Mouse (Mus musculus): Measurements from ENCODE around the gene Ptgdr2. TPM values are rescaled to one million over a fixed set of nuclear protein-coding genes. Genes with fewer than 3 reads are reported as not detected.

The Ptgdr2 gene
- polyA plus RNA-seq, 1 experiment from 2014 or later, result not detected

DNA sequence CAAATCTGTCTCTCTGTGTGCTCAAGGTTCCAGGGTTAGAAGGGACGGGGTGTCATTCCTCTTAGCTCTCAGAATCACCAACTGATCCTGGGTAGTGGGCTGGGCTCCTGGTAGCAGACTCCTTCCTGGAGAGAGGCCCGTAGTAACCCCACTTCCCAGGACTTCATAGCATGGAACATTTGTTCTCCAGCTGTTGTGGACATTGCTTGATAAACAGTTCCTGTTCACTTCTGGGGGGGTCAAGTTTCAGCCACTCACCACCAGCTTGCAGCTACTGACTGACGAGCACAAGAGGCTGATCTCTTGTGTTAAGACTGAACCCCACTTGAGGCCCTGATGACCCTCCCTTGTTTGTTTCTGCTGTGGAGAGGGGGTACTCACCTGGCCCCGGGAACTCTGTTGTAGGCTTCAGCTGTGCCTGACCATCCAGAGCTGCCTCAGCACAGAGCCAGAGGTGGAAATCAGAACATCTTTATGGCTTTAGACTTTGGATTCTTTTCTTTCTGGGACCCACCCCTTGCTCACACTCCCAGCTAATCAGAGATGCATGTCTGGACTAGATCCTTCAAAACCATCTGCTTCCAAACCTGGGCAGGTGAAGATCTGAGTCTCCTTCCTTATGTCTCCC, 37.4 kb downstream of the Ptgdr2 start, which contains the start of gene Ms4a10:
Gene Ms4a10, minus strand, starts transcription at position 433 of the 628 bp plus-strand sequence.
- Histone ChIP-seq H3K9ac (replicated peaks; ENCODE audit: low read depth, low read length) (no peak within 1 kb of the TSS), H3K36me3 (ENCODE audit: control insufficient read depth, insufficient read depth, low read length) (no peaks in the 10 kb centered on the region), H3K9me3 (ENCODE audit: control insufficient read depth, low read depth, low read length) (peaks cover 5% of the 10 kb centered on the region; the same call in 1 of the 2 replicates), H3K27me3 (ENCODE audit: control insufficient read depth, insufficient read depth, low read length) (no peaks in the 10 kb centered on the region), H3K27ac (ENCODE audit: low read length) (peak within 1 kb of the TSS; percentile 78), H3K4me3 (ENCODE audit: low read depth, low read length) (no peak within 1 kb of the TSS), H3K4me1 (ENCODE audit: control insufficient read depth, insufficient read depth, low read length) (peaks cover 16% of the 10 kb centered on the region), H3K4me2 (replicated peaks; ENCODE audit: low read depth, low read length) (no peak within 1 kb of the TSS)
- peak; percentile 74; the same call in 1 of the 2 replicates for ATAC-seq (ENCODE audit: insufficient number of reproducible peaks, insufficient read depth, low FRiP score, low read depth)
- 20% methylated on average over 4 of the region's 4 CpGs for WGBS

DNA sequence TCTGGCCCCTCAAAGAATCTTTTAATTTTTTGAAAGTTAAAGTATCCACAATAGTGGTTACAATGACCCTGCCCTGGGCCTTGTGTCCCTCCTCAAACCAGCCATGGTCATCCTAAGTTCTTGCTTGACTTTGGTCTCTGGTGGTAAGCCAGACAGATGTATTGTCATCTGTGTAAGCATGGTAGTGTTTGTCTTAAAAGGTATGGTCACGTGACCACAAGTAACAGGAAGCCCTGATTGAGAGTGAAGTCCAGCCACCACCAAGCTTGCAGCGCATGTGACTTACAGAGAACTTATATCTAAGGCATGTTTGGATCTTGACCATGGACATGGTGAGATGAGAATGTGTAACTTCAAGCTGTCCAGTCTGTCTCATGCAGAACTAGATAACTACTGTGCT, 38.2 kb downstream of the Ptgdr2 start:
- Histone ChIP-seq H3K27ac (ENCODE audit: low read length) (no peak overlapping the region), H3K4me2 (replicated peaks; ENCODE audit: low read depth, low read length) (no peak overlapping the region), H3K4me3 (ENCODE audit: low read depth, low read length) (no peak overlapping the region), H3K36me3 (ENCODE audit: control insufficient read depth, insufficient read depth, low read length) (no peaks in the 10 kb centered on the region), H3K4me1 (ENCODE audit: control insufficient read depth, insufficient read depth, low read length) (peaks cover 16% of the 10 kb centered on the region), H3K9me3 (ENCODE audit: control insufficient read depth, low read depth, low read length) (peaks cover 5% of the 10 kb centered on the region; the same call in 1 of the 2 replicates), H3K9ac (replicated peaks; ENCODE audit: low read depth, low read length) (no peak overlapping the region), H3K27me3 (ENCODE audit: control insufficient read depth, insufficient read depth, low read length) (no peaks in the 10 kb centered on the region)
- 87% methylated on average over 2 of the region's 2 CpGs for WGBS
- ATAC-seq (ENCODE audit: insufficient number of reproducible peaks, insufficient read depth, low FRiP score, low read depth), result no peak

DNA sequence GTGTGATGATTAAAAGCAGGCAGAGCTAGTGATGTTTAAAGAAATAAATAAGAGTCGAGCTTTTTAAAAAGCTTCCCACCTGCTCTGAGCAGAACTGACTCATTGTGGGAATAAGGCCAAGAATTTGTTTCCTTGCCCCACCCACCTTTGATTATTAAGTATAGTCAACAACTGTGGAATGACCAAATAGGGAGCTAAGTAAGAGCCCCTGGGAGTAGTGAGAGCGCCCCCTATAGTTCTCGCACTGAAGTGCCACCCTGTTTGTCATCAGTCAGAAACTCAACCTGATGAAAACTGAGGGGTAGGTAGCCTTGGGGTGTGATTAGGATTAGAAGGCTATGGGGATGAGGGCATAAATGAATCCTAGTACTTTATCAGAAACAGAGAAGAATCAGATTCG, 39.4 kb downstream of the Ptgdr2 start:
- Histone ChIP-seq H3K4me3 (ENCODE audit: low read depth, low read length) (no peak overlapping the region), H3K9me3 (ENCODE audit: control insufficient read depth, low read depth, low read length) (peaks cover 5% of the 10 kb centered on the region; the same call in 1 of the 2 replicates), H3K27ac (ENCODE audit: low read length) (no peak overlapping the region), H3K4me1 (ENCODE audit: control insufficient read depth, insufficient read depth, low read length) (peaks cover 16% of the 10 kb centered on the region), H3K4me2 (replicated peaks; ENCODE audit: low read depth, low read length) (no peak overlapping the region), H3K36me3 (ENCODE audit: control insufficient read depth, insufficient read depth, low read length) (no peaks in the 10 kb centered on the region), H3K9ac (replicated peaks; ENCODE audit: low read depth, low read length) (no peak overlapping the region), H3K27me3 (ENCODE audit: control insufficient read depth, insufficient read depth, low read length) (no peaks in the 10 kb centered on the region)
- ATAC-seq (ENCODE audit: insufficient number of reproducible peaks, insufficient read depth, low FRiP score, low read depth), result no peak
- WGBS, result 47% methylated on average over 4 of the region's 4 CpGs

DNA sequence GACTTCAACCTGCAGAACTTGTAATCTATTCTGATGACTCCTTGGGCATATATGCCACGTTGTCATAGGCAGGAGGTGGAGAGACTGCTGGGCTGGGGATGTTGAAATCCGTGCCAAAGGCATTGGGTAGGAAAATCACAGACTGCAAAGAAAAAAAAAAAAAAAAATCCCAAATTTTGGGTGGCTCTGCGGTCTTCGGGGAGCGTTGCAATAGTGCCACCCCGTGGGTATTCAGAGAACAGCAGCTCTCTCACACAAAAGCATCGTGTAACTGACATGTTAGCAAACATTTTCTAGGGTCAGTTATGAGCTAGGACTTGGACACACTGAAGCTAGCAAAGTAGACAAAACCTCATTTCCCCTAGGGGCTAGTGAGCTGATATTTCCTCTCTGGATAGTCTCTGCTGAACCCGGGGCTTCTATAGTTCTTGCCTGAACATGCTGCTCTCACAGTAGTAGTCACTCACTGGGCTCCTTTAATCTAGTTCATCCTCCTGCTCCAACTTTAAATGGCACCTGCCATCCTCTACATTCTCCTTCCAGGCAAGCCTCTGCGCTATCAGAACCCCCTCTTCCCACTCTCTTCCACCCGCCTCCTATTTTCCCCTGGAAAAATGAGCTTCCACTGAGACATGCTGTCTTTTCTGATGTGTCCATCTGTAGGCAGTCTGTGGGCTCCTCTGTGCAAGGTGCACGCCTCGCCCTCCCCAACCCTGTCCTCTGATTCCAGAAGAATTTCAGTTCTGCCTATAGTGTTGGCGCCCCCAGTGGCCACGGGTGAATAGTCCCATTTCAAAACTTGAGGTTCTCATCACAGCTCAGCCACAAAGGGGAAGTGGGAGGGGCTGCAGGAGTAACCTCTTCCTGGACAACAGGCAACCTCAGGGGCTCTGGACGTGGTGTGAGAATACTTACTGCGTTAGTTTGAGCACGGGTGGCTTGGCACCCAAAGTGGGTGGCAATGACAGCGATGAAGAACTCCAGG, 42.5 kb downstream of the Ptgdr2 start:
- WGBS, result 11% methylated on average over 18 of the region's 18 CpGs

DNA sequence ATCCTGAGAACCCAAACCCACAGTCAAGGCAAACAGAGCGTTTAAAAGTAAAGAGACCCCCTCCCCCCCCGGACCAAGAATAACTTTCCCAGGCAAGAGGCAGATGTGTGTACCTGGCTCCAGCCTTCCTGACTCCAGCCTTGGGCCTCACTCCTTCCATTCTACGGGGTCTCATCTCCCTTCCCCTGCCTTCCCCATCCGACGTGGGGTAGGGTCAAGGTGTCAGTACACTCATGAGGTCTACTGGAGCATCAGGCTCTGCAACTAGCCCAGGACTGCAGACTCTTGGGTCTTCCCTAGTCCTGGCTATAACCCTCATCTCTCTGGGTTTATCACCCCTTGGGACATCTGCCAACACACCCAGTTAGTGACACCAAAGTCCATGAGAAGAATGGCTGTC, 43.2 kb downstream of the Ptgdr2 start:
- H3K9ac ChIP-seq (replicated peaks; ENCODE audit: low read depth, low read length), result no peak overlapping the region
- H3K4me1 ChIP-seq (ENCODE audit: control insufficient read depth, insufficient read depth, low read length), result peaks cover 3% of the 10 kb centered on the region; the same call in 1 of the 2 replicates
- no peak overlapping the region for H3K4me2 ChIP-seq (replicated peaks; ENCODE audit: low read depth, low read length)
- WGBS, result 87% methylated on average over 5 of the region's 5 CpGs
- H3K27me3 ChIP-seq (ENCODE audit: control insufficient read depth, insufficient read depth, low read length), result no peaks in the 10 kb centered on the region
- no peaks in the 10 kb centered on the region for H3K36me3 ChIP-seq (ENCODE audit: control insufficient read depth, insufficient read depth, low read length)
- no peak overlapping the region for H3K4me3 ChIP-seq (ENCODE audit: low read depth, low read length)
- no peak overlapping the region for H3K27ac ChIP-seq (ENCODE audit: low read length)
- no peaks in the 10 kb centered on the region for H3K9me3 ChIP-seq (ENCODE audit: control insufficient read depth, low read depth, low read length)
- ATAC-seq (ENCODE audit: insufficient number of reproducible peaks, insufficient read depth, low FRiP score, low read depth), result no peak

More for the DNA sequence above, 42.5 kb downstream of the Ptgdr2 start:
- Histone ChIP-seq H3K9ac (replicated peaks; ENCODE audit: low read depth, low read length) (no peak overlapping the region), H3K4me3 (ENCODE audit: low read depth, low read length) (no peak overlapping the region), H3K4me1 (ENCODE audit: control insufficient read depth, insufficient read depth, low read length) (peaks cover 5% of the 10 kb centered on the region), H3K27me3 (ENCODE audit: control insufficient read depth, insufficient read depth, low read length) (no peaks in the 10 kb centered on the region), H3K9me3 (ENCODE audit: control insufficient read depth, low read depth, low read length) (no peaks in the 10 kb centered on the region), H3K36me3 (ENCODE audit: control insufficient read depth, insufficient read depth, low read length) (no peaks in the 10 kb centered on the region), H3K27ac (ENCODE audit: low read length) (no peak overlapping the region), H3K4me2 (replicated peaks; ENCODE audit: low read depth, low read length) (no peak overlapping the region; the same call in 1 of the 2 replicates)
- peak; percentile 39; the same call in 1 of the 2 replicates for ATAC-seq (ENCODE audit: insufficient number of reproducible peaks, insufficient read depth, low FRiP score, low read depth)

DNA sequence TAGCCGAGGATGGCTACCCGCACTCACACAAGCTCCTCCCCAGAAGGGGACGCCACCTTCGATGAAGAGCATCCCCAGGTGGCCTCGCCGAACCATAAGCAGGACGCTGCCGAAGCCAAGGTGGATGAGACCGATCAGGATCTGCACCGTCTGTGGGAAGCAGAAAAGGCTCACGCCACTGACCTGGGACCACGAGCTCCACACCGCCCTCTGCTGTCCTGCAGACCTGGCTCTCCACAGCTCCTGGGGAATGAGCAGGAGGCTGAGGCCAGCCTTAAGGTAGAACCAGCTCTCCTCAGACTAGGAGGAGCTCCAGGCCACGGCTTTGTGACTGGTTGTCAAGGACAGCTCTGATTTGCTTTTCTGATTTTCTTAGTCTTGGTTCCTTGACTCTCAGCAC, 46.2 kb downstream of the Ptgdr2 start:
- no peaks in the 10 kb centered on the region for H3K9me3 ChIP-seq (ENCODE audit: control insufficient read depth, low read depth, low read length)

DNA sequence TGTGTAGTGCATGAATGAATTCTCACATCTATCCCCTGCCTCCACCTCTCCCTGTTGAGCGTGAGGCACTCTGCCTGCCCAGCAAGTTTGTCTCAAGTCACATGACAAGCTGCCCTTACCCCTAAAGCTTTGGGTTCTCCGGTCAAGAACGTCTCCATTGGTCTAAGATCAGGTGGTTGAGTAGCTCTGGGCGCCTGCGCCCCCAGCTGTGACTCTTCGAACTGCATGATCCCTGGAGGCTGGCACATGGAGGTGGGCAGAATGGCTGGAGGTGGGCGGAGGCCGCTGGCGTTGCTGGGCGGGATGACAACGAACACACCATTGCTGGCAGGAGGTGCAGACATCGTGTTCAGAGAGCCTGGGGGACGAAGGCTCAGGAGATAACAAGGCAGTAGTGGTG, 47.6 kb downstream of the Ptgdr2 start:
- 74% methylated on average over 13 of the region's 13 CpGs for WGBS
- no peak overlapping the region for H3K4me2 ChIP-seq (replicated peaks; ENCODE audit: low read depth, low read length)
- no peaks in the 10 kb centered on the region for H3K27me3 ChIP-seq (ENCODE audit: control insufficient read depth, insufficient read depth, low read length)

More for the DNA sequence above, 46.2 kb downstream of the Ptgdr2 start:
- H3K36me3 ChIP-seq (ENCODE audit: control insufficient read depth, insufficient read depth, low read length), result no peaks in the 10 kb centered on the region
- WGBS, result 23% methylated on average over 14 of the region's 14 CpGs
- H3K9ac ChIP-seq (replicated peaks; ENCODE audit: low read depth, low read length), result no peak overlapping the region
- H3K4me2 ChIP-seq (replicated peaks; ENCODE audit: low read depth, low read length), result peak overlapping the region; percentile 22; the same call in 1 of the 2 replicates
- H3K27me3 ChIP-seq (ENCODE audit: control insufficient read depth, insufficient read depth, low read length), result no peaks in the 10 kb centered on the region
- no peak overlapping the region for H3K4me3 ChIP-seq (ENCODE audit: low read depth, low read length)
- H3K4me1 ChIP-seq (ENCODE audit: control insufficient read depth, insufficient read depth, low read length), result no peaks in the 10 kb centered on the region; the same call in 1 of the 2 replicates
- no peak for ATAC-seq (ENCODE audit: insufficient number of reproducible peaks, insufficient read depth, low FRiP score, low read depth)
- no peak overlapping the region for H3K27ac ChIP-seq (ENCODE audit: low read length)

DNA sequence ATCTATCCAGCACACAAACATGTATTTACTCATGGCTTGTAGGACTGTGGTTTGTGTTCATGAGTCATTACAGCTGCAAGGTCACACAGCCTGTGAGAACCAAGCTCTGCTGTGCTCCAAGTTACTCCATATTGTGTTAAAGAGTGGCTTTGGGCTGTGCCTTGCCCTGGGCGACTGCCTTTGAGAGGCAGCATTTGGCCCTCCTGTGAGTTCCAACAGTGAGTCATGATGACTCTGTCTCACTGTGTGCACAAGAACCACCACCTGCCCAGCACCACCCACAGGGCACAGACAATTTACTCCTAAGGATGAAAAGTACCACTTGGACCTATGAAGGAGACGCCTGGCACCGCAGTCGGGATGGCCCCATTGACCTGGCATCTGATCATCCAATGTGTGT, 48.9 kb downstream of the Ptgdr2 start:
- no peak for ATAC-seq (ENCODE audit: insufficient number of reproducible peaks, insufficient read depth, low FRiP score, low read depth)
- Histone ChIP-seq H3K36me3 (ENCODE audit: control insufficient read depth, insufficient read depth, low read length) (no peaks in the 10 kb centered on the region), H3K4me1 (ENCODE audit: control insufficient read depth, insufficient read depth, low read length) (no peaks in the 10 kb centered on the region), H3K27ac (ENCODE audit: low read length) (no peak overlapping the region), H3K9me3 (ENCODE audit: control insufficient read depth, low read depth, low read length) (no peaks in the 10 kb centered on the region), H3K9ac (replicated peaks; ENCODE audit: low read depth, low read length) (no peak overlapping the region), H3K4me2 (replicated peaks; ENCODE audit: low read depth, low read length) (no peak overlapping the region), H3K27me3 (ENCODE audit: control insufficient read depth, insufficient read depth, low read length) (no peaks in the 10 kb centered on the region), H3K4me3 (ENCODE audit: low read depth, low read length) (no peak overlapping the region)
- WGBS, result 90% methylated on average over 4 of the region's 4 CpGs

More for the DNA sequence above, 47.6 kb downstream of the Ptgdr2 start:
- Histone ChIP-seq H3K4me3 (ENCODE audit: low read depth, low read length) (no peak overlapping the region), H3K9me3 (ENCODE audit: control insufficient read depth, low read depth, low read length) (no peaks in the 10 kb centered on the region), H3K4me1 (ENCODE audit: control insufficient read depth, insufficient read depth, low read length) (no peaks in the 10 kb centered on the region; the same call in 1 of the 2 replicates), H3K36me3 (ENCODE audit: control insufficient read depth, insufficient read depth, low read length) (no peaks in the 10 kb centered on the region), H3K27ac (ENCODE audit: low read length) (no peak overlapping the region), H3K9ac (replicated peaks; ENCODE audit: low read depth, low read length) (no peak overlapping the region)
- ATAC-seq (ENCODE audit: insufficient number of reproducible peaks, insufficient read depth, low FRiP score, low read depth), result no peak
